Mouse (Mus musculus): Measurements from ENCODE around the gene Il1rn. TPM values are rescaled to one million over a fixed set of nuclear protein-coding genes. Genes with fewer than 3 reads are reported as not detected.

Il1rn gene
- polyA plus RNA-seq, 1 experiment = 0.53 TPM

DNA sequence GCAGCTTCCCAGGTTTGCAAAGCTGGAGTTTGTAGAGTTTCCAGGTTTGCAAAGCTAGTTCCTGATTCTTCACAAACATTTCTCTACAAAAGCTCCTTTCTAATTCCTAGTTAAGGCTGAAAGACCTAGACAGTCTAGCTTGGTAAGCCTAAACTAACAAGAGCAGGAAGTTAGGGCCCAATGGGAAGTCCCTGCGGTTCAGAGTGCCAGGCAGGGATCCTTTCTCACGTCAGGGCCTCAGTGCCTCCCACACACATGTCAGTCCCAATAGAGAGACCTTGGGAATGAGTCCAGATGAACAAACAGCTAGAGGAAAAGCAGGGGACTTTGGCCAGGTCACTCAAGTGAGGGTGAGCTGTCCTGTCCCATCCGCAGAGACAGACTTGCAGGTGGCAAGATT lies 1.3 kb upstream of the Il1rn start:
- H3K27ac ChIP-seq (ENCODE audit: insufficient read depth, low read depth, low read length) = no peak overlapping the region
- peak; percentile 51 for DNase-seq

DNA sequence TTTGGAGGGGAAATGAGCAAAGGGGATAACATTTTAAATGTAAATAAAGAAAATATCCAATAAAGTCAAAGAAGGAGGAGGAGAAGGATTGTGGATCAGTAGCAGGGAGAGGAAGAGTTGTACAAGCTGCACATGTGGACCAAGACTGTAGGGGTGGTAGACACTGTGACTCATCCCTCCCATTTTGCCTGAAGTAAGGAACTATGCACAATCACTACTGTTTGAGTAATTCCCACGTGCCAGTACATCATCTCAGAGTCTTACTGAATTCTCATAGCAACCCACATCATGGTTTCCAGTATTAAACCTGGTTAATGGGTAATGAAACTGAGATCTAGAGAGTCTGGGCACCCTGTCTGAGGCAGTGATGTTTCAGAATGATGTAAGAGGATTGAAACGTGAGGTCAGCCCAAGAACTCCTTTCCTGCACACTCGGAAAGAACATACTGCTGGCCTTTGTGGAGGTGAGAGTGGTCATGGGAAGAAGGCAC lies 4.8 kb downstream of the Il1rn start:
- TF ChIP-seq CTCF (conservative IDR thresholded peaks at IDR 0.05; ENCODE audit: insufficient read depth, insufficient read length, low read depth, low read length) (no peak), POLR2A (IDR thresholded peaks at IDR 0.05; ENCODE audit: low read depth, low read length) (no peak)
- no peaks in the 10 kb centered on the region for H3K4me1 ChIP-seq (ENCODE audit: control insufficient read depth, insufficient read depth, low read length)
- no peak overlapping the region for H3K4me3 ChIP-seq (ENCODE audit: insufficient read depth, low read depth, low read length)
- no peaks in the 10 kb centered on the region for H3K36me3 ChIP-seq (ENCODE audit: control insufficient read depth, insufficient read depth, low read length)
- no peak for DNase-seq
- no peak overlapping the region for H3K27ac ChIP-seq (ENCODE audit: insufficient read depth, low read depth, low read length)
- WGBS = 51% methylated on average over 3 of the region's 3 CpGs
- H3K27me3 ChIP-seq (replicated peaks; ENCODE audit: control insufficient read depth, insufficient read depth, low read length) = no peaks in the 10 kb centered on the region

More for the DNA sequence above, 1.3 kb upstream of the Il1rn start:
- Histone ChIP-seq H3K4me1 (ENCODE audit: control insufficient read depth, insufficient read depth, low read length) (no peaks in the 10 kb centered on the region), H3K27me3 (replicated peaks; ENCODE audit: control insufficient read depth, insufficient read depth, low read length) (no peaks in the 10 kb centered on the region), H3K36me3 (ENCODE audit: control insufficient read depth, insufficient read depth, low read length) (no peaks in the 10 kb centered on the region), H3K4me3 (ENCODE audit: insufficient read depth, low read depth, low read length) (no peak overlapping the region)
- 31% methylated on average over 3 of the region's 3 CpGs for WGBS
- TF ChIP-seq POLR2A (IDR thresholded peaks at IDR 0.05; ENCODE audit: low read depth, low read length) = no peak
- no peak for TF ChIP-seq CTCF (conservative IDR thresholded peaks at IDR 0.05; ENCODE audit: insufficient read depth, insufficient read length, low read depth, low read length)

DNA sequence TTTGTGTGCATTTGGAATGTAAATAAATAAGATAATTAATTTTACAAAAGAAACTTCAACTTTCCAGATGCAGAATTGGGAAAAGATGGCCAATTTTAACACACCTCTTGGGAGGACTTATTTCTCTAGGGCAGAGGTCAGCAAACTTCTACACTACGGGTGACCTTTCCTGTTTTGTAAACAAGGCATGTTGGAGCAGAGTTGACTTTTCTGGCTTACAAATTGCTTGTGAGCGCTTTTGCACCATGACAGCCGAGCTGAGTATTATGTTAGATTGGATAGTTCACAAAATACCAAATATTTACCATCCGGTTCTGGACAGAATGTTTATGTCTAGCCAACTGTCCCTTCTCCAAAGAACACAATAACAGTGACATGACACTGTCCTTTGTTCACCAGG lies 8.0 kb downstream of the Il1rn start:
- TF ChIP-seq POLR2A (IDR thresholded peaks at IDR 0.05; ENCODE audit: low read depth, low read length) = no peak
- no peak for TF ChIP-seq CTCF (conservative IDR thresholded peaks at IDR 0.05; ENCODE audit: insufficient read depth, insufficient read length, low read depth, low read length)
- no peaks in the 10 kb centered on the region for H3K4me1 ChIP-seq (ENCODE audit: control insufficient read depth, insufficient read depth, low read length)
- DNase-seq = no peak
- no peaks in the 10 kb centered on the region for H3K36me3 ChIP-seq (ENCODE audit: control insufficient read depth, insufficient read depth, low read length)
- no peaks in the 10 kb centered on the region for H3K27me3 ChIP-seq (replicated peaks; ENCODE audit: control insufficient read depth, insufficient read depth, low read length)
- WGBS = 67% methylated on average over 4 of the region's 4 CpGs
- no peak overlapping the region for H3K4me3 ChIP-seq (ENCODE audit: insufficient read depth, low read depth, low read length)
- no peak overlapping the region for H3K27ac ChIP-seq (ENCODE audit: insufficient read depth, low read depth, low read length)

DNA sequence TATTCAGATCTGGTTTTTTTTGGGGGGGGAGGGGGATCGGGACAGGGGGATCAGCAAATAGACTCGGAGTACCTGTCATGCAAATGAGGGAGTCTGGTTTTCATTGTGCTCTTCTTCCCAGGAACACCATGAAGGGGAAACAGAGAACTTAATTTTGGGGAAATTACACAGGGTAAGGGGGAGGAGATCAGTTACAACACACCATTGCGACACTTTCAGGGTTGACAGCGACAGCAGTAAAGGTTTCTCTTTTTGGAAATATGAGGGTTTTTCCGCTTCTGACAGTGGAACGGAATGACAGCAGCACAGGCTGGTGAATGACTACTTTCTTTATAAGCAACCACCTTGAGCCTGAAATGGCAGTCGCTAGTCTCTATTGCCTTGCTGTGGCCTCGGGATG lies 8.4 kb downstream of the Il1rn start:
- WGBS = 72% methylated on average over 8 of the region's 8 CpGs
- H3K36me3 ChIP-seq (ENCODE audit: control insufficient read depth, insufficient read depth, low read length) = no peaks in the 10 kb centered on the region
- no peak overlapping the region for H3K27ac ChIP-seq (ENCODE audit: insufficient read depth, low read depth, low read length)
- TF ChIP-seq POLR2A (IDR thresholded peaks at IDR 0.05; ENCODE audit: low read depth, low read length) (no peak), CTCF (conservative IDR thresholded peaks at IDR 0.05; ENCODE audit: insufficient read depth, insufficient read length, low read depth, low read length) (no peak)
- no peak overlapping the region for H3K4me3 ChIP-seq (ENCODE audit: insufficient read depth, low read depth, low read length)
- H3K27me3 ChIP-seq (replicated peaks; ENCODE audit: control insufficient read depth, insufficient read depth, low read length) = no peaks in the 10 kb centered on the region
- H3K4me1 ChIP-seq (ENCODE audit: control insufficient read depth, insufficient read depth, low read length) = no peaks in the 10 kb centered on the region
- DNase-seq = no peak

DNA sequence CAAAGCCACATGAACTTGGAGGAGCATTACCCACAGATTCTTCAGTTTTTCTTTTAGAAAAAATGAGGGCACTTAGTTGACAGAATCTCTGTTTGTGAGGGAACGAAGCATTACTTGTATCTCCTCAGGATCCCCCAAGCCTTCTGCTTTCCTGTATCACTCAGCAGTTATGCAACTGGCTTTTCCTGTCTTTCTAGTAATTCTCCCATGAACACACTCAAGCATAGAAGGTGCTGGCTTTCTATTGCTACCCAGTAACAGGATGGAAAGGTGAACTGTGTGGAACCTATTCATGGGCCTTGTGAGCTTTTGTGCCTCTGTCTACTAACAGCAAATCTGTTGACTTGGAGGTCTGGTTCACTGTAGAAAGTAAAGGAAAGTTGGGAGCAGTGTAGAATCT lies 11.3 kb downstream of the Il1rn start:
- TF ChIP-seq CTCF (conservative IDR thresholded peaks at IDR 0.05; ENCODE audit: insufficient read depth, insufficient read length, low read depth, low read length) (no peak), POLR2A (IDR thresholded peaks at IDR 0.05; ENCODE audit: low read depth, low read length) (no peak)
- 80% methylated on average over 1 of the region's 1 CpGs for WGBS
- H3K4me3 ChIP-seq (ENCODE audit: insufficient read depth, low read depth, low read length) = no peak overlapping the region
- no peak overlapping the region for H3K27ac ChIP-seq (ENCODE audit: insufficient read depth, low read depth, low read length)
- DNase-seq = no peak
- H3K27me3 ChIP-seq (replicated peaks; ENCODE audit: control insufficient read depth, insufficient read depth, low read length) = no peaks in the 10 kb centered on the region
- no peaks in the 10 kb centered on the region for H3K4me1 ChIP-seq (ENCODE audit: control insufficient read depth, insufficient read depth, low read length)
- H3K36me3 ChIP-seq (ENCODE audit: control insufficient read depth, insufficient read depth, low read length) = no peaks in the 10 kb centered on the region

DNA sequence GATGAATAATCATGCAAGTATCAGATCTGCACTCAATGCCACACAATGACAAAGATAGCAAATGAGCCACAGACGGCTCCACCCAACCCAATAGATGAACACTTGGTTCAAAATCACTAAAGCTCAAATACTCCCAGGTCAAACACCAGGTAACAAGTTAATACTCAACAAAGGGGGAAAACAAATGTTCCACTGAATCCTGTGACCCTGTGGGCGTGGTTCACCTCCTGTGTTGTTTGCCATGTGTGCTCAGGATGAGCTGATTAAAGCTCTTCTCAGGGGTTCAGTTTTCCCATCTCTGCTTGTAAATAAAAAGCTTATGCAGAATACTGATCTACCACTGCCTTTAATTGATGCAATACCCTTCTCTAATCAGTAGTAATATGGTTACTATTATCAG lies 14.5 kb downstream of the Il1rn start:
- no peaks in the 10 kb centered on the region for H3K27me3 ChIP-seq (replicated peaks; ENCODE audit: control insufficient read depth, insufficient read depth, low read length)
- H3K27ac ChIP-seq (ENCODE audit: insufficient read depth, low read depth, low read length) = no peak overlapping the region
- H3K4me3 ChIP-seq (ENCODE audit: insufficient read depth, low read depth, low read length) = no peak overlapping the region
- WGBS = 80% methylated on average over 2 of the region's 2 CpGs
- DNase-seq = no peak
- TF ChIP-seq POLR2A (IDR thresholded peaks at IDR 0.05; ENCODE audit: low read depth, low read length) (no peak), CTCF (conservative IDR thresholded peaks at IDR 0.05; ENCODE audit: insufficient read depth, insufficient read length, low read depth, low read length) (no peak)
- no peaks in the 10 kb centered on the region for H3K36me3 ChIP-seq (ENCODE audit: control insufficient read depth, insufficient read depth, low read length)
- H3K4me1 ChIP-seq (ENCODE audit: control insufficient read depth, insufficient read depth, low read length) = no peaks in the 10 kb centered on the region

DNA sequence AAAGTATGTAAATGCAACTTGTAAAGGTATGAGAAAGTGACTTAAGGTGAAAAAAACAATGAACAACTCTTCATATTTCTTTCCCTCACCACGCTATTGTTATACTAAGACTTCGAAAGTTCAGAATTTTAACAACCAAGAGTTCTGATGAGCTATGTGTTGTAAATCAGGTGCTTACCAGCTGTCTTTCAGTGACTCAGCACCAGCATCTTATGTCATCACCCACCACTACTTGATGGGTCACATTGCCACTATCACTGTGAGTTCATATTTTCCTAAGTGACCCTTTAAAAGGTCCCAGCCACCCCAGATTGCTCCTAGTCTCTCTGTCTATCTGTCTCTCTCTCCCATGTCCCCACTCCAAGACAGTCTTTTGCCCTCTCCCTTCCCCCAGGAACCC lies 16.4 kb downstream of the Il1rn start:
- H3K36me3 ChIP-seq (ENCODE audit: control insufficient read depth, insufficient read depth, low read length) = no peaks in the 10 kb centered on the region
- no peak for DNase-seq
- WGBS = 91% methylated on average over 2 of the region's 2 CpGs
- no peak overlapping the region for H3K4me3 ChIP-seq (ENCODE audit: insufficient read depth, low read depth, low read length)
- TF ChIP-seq POLR2A (IDR thresholded peaks at IDR 0.05; ENCODE audit: low read depth, low read length) = no peak
- TF ChIP-seq CTCF (conservative IDR thresholded peaks at IDR 0.05; ENCODE audit: insufficient read depth, insufficient read length, low read depth, low read length) = no peak
- no peaks in the 10 kb centered on the region for H3K27me3 ChIP-seq (replicated peaks; ENCODE audit: control insufficient read depth, insufficient read depth, low read length)
- no peak overlapping the region for H3K27ac ChIP-seq (ENCODE audit: insufficient read depth, low read depth, low read length)
- no peaks in the 10 kb centered on the region for H3K4me1 ChIP-seq (ENCODE audit: control insufficient read depth, insufficient read depth, low read length)
